Mouse (Mus musculus) cerebellum, adult 2 months (tissue): ENCODE data around the gene Magt1. TPM values are rescaled to one million over a fixed set of nuclear protein-coding genes. Genes with fewer than 3 reads are reported as not detected.

Experiments
- DNase-seq, 2 experiments: peaks; one replicate each; pipeline ENCODE4 v3.0.0; 2021
- H3K27ac ChIP-seq: fragments of 200-500 bp; 2 replicates; pipeline ENCODE4 v1.5.1; 2012; ENCODE audit warnings: low read length, control low read depth, inconsistent platforms; ENCODE audit not compliant: insufficient read depth
- H3K27me3 ChIP-seq: fragments of 200-500 bp; 2 replicates; pipeline ENCODE4 v1.6.1; 2012; ENCODE audit warnings: inconsistent platforms, mild to moderate bottlenecking, low read length, moderate library complexity; ENCODE audit not compliant: control insufficient read depth, insufficient read depth
- H3K4me1 ChIP-seq: fragments of 200-500 bp; 2 replicates; pipeline ENCODE4 v1.6.1; 2011; ENCODE audit warnings: low read length; ENCODE audit not compliant: control insufficient read depth, insufficient read depth
- H3K4me3 ChIP-seq: fragments of 200-500 bp; replicated peaks from 2 replicates; pipeline ENCODE3; 2011; ENCODE audit warnings: mild to moderate bottlenecking, low read depth, low read length, control low read depth; ENCODE audit not compliant: insufficient read depth
- CTCF ChIP-seq: fragments of 200-500 bp; IDR thresholded peaks from 2 replicates; pipeline ENCODE4 v1.5.1; 2011; ENCODE audit warnings: low read depth, mild to moderate bottlenecking, control low read depth, low read length, moderate library complexity, borderline replicate concordance; ENCODE audit not compliant: insufficient read depth
- POLR2A ChIP-seq: fragments of 200-500 bp; IDR thresholded peaks from 2 replicates; pipeline ENCODE4 v1.6.1; 2011; ENCODE audit warnings: low read length, control low read depth, borderline replicate concordance; ENCODE audit not compliant: insufficient read depth
- WGBS: fragments of 180-500 bp; shearing (Covaris S2); methylation state at CpG from one replicate; pipeline ENCODE4 v1.1.7; 2018; 5-methylcytosine and 5-hydroxymethylcytosine counted together
- polyA plus RNA-seq: library from polyadenylated mRNA; depleted of rRNA; stranded (reverse); fragments of >200 nt; gene quantifications from 2 replicates; pipeline ENCODE4 v1.2.3, GENCODE M21; 2012; rRNA removed

The Magt1 gene
- 9.0 and 10.2 TPM in 2 replicates for polyA plus RNA-seq

GRCm38 (mm10) chrX:106011465-106012159, at the start of gene Magt1:
TSS of gene Magt1 (minus strand) at chrX:106011906.
- peak; percentile 39; the same call in 1 of the 2 replicates for TF ChIP-seq POLR2A
- TF ChIP-seq CTCF = no peak
- DNase-seq = peak; percentile 80 to 90
- Histone ChIP-seq H3K4me1 (0 out of 2 replicates have a peak, but pooled peaks cover 2% of the 10 kb centered on the region), H3K27me3 (no peaks in the 10 kb centered on the region), H3K4me3 (peak within 1 kb of the TSS; percentile 78), H3K27ac (peak within 1 kb of the TSS; percentile 36; the same call in 1 of the 2 replicates)
- 7% methylated on average over 45 of the region's 45 CpGs for WGBS

GRCm38 (mm10) chrX:106048191-106048590, 36.5 kb upstream of the Magt1 start:
- no peak overlapping the region for H3K4me3 ChIP-seq
- 92% methylated on average over 1 of the region's 1 CpGs for WGBS
- no peaks in the 10 kb centered on the region for H3K27me3 ChIP-seq
- no peak for TF ChIP-seq CTCF
- TF ChIP-seq POLR2A = no peak
- no peak for DNase-seq
- no peak overlapping the region for H3K27ac ChIP-seq
- no peaks in the 10 kb centered on the region for H3K4me1 ChIP-seq

GRCm38 (mm10) chrX:106045928-106046327, 34.2 kb upstream of the Magt1 start:
- H3K4me1 ChIP-seq = no peaks in the 10 kb centered on the region
- no peak for TF ChIP-seq POLR2A
- no peak overlapping the region for H3K4me3 ChIP-seq
- H3K27me3 ChIP-seq = no peaks in the 10 kb centered on the region
- H3K27ac ChIP-seq = no peak overlapping the region
- DNase-seq = no peak
- 90% methylated on average over 9 of the region's 9 CpGs for WGBS

GRCm38 (mm10) chrX:106045455-106045854, 33.7 kb upstream of the Magt1 start:
- Histone ChIP-seq H3K4me1 (no peaks in the 10 kb centered on the region), H3K4me3 (no peak overlapping the region), H3K27ac (no peak overlapping the region), H3K27me3 (no peaks in the 10 kb centered on the region)
- no peak for TF ChIP-seq POLR2A
- TF ChIP-seq CTCF = no peak
- DNase-seq = no peak
- WGBS = 62% methylated on average over 2 of the region's 2 CpGs

GRCm38 (mm10) chrX:106043863-106044617, 32.3 kb upstream of the Magt1 start:
- H3K4me1 ChIP-seq = no peaks in the 10 kb centered on the region
- no peaks in the 10 kb centered on the region for H3K27me3 ChIP-seq
- no peak overlapping the region for H3K4me3 ChIP-seq
- TF ChIP-seq POLR2A = no peak
- TF ChIP-seq CTCF = no peak
- peak in 1 of 2 experiments; percentile 26 for DNase-seq
- no peak overlapping the region for H3K27ac ChIP-seq
- WGBS = 47% methylated on average over 8 of the region's 8 CpGs

- no peak for DNase-seq
- H3K4me1 ChIP-seq = no peaks in the 10 kb centered on the region
- H3K27me3 ChIP-seq = no peaks in the 10 kb centered on the region
- TF ChIP-seq CTCF = no peak
- no peak overlapping the region for H3K4me3 ChIP-seq
- H3K27ac ChIP-seq = no peak overlapping the region
- WGBS = 63% methylated on average over 3 of the region's 3 CpGs
Observed at GRCm38 (mm10) chrX:106037185-106037752, 25.6 kb upstream of the Magt1 start.

- Histone ChIP-seq H3K4me1 (no peaks in the 10 kb centered on the region), H3K27ac (no peak overlapping the region), H3K27me3 (no peaks in the 10 kb centered on the region), H3K4me3 (no peak overlapping the region)
- no peak for DNase-seq
- TF ChIP-seq CTCF = no peak
- no peak for TF ChIP-seq POLR2A
- WGBS = 36% methylated on average over 2 of the region's 2 CpGs
Observed at GRCm38 (mm10) chrX:106035727-106036126, 24.0 kb upstream of the Magt1 start.
